Mouse (Mus musculus): ENCODE measurements around the gene Ola1. TPM values are rescaled to one million over a fixed set of nuclear protein-coding genes. Genes with fewer than 3 reads are reported as not detected.

The Ola1 gene
- total RNA-seq, 2 experiments from 2014 or later = 101 to 103 TPM

- DNase-seq (ENCODE audit: low spot score in 2 of 2) = no peak
- intact Hi-C loops (cut with DNase I) = loop anchor here (5.0 kb wide), 1 partner anchor 113 kb away; no protein-coding TSS in a partner anchor
These were observed 54.1 kb downstream of the Ola1 start for GRCm38 (mm10) chr2:73164666-73165065.

DNA sequence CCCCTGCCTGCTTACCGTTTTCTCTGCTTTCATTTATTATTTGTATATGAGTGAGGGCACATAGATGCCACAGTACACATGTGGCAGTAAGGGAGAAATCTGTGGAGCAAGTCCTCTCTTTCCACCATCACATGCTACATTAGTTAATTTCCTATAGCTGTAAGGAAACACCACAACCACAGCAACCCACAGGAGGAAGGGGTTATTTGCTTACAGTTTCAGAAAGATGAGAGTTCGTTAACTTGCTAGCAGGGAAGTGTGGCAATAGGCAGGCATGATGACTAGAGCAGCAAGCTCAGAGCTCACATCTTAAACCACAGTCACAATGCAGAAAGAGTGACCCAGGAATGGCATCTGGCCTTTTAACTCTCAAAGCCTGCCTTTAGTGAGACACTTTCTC is 58.0 kb downstream of the Ola1 start:
- intact Hi-C loops (cut with DNase I) = no loop called here
- DNase-seq (ENCODE audit: low spot score in 2 of 2) = no peak

DNA sequence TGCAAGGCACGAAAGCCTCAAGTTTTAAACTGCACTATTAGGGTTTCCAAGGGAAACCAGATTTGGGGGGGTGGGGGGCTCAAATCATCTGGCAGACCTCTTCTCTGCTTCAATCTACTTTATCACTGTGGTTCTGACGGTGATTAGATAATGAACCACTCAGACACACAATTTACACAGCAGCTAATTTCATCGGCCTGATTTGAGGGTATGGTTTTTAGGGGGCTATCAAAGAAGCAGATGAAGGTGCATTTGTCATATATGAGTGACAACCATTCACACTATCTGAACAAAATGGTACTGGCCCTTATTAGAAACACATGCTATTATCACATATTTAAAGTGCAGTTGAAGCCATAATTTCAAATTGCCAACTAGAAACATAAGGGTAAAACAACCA is 61.5 kb downstream of the Ola1 start:
- intact Hi-C loops (cut with DNase I) = no loop called here
- no peak for DNase-seq (ENCODE audit: low spot score in 2 of 2)

GRCm38 (mm10) chr2:73150526-73150925 is 68.2 kb downstream of the Ola1 start:
- intact Hi-C loops (cut with DNase I) = no loop called here
- DNase-seq (ENCODE audit: low spot score in 2 of 2) = peak in 1 of 2 experiments; percentile 19

- no peak for DNase-seq (ENCODE audit: low spot score in 2 of 2)
- intact Hi-C loops (cut with DNase I) = no loop called here
These were observed 72.6 kb downstream of the Ola1 start for GRCm38 (mm10) chr2:73146111-73146510.

GRCm38 (mm10) chr2:73143732-73144131 is 75.0 kb downstream of the Ola1 start:
- no peak for DNase-seq (ENCODE audit: low spot score in 2 of 2)
- intact Hi-C loops (cut with DNase I) = no loop called here

GRCm38 (mm10) chr2:73142832-73143470 is 75.8 kb downstream of the Ola1 start:
- no peak for DNase-seq (ENCODE audit: low spot score in 2 of 2)
- intact Hi-C loops (cut with DNase I) = no loop called here

- no peak for DNase-seq (ENCODE audit: low spot score in 2 of 2)
- intact Hi-C loops (cut with DNase I) = no loop called here
These were observed 85.8 kb downstream of the Ola1 start for GRCm38 (mm10) chr2:73132897-73133296.

- no peak for DNase-seq (ENCODE audit: low spot score in 2 of 2)
- intact Hi-C loops (cut with DNase I) = no loop called here
These were observed 91.0 kb downstream of the Ola1 start for GRCm38 (mm10) chr2:73127686-73128085.

GRCm38 (mm10) chr2:73118781-73119180 is 99.9 kb downstream of the Ola1 start:
- intact Hi-C loops (cut with DNase I) = no loop called here
- DNase-seq (ENCODE audit: low spot score in 2 of 2) = no peak

- DNase-seq (ENCODE audit: low spot score in 2 of 2) = no peak
These were observed 111.6 kb downstream of the Ola1 start for GRCm38 (mm10) chr2:73107089-73107488.

GRCm38 (mm10) chr2:73096491-73096890 is 122.2 kb downstream of the Ola1 start:
- intact Hi-C loops (cut with DNase I) = no loop called here
- no peak for DNase-seq (ENCODE audit: low spot score in 2 of 2)

More at GRCm38 (mm10) chr2:73107089-73107488, 111.6 kb downstream of the Ola1 start:
- intact Hi-C loops (cut with DNase I) = no loop called here

GRCm38 (mm10) chr2:73095300-73095699 is 123.4 kb downstream of the Ola1 start:
- DNase-seq (ENCODE audit: low spot score in 2 of 2) = no peak
- intact Hi-C loops (cut with DNase I) = no loop called here

DNA sequence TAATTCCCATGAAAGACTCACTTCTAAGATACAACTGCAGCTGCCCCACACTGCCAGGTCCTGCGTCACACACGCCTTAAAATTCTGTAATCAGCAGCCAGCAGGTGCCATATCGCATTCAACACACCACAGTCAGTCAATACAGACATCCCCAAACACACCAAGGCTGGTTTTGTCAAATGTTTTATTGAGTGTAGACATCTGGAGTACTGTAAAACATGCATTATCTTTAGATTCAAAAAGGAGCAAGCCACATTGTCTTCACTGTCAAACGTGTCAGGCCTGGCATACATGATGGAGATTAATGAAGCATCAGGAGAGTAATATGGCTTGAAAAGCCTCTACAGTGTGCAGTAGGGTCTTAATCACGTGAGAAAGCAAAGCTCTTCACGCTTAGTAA is 125.7 kb downstream of the Ola1 start:
- no peak for DNase-seq (ENCODE audit: low spot score in 2 of 2)
- intact Hi-C loops (cut with DNase I) = no loop called here

DNA sequence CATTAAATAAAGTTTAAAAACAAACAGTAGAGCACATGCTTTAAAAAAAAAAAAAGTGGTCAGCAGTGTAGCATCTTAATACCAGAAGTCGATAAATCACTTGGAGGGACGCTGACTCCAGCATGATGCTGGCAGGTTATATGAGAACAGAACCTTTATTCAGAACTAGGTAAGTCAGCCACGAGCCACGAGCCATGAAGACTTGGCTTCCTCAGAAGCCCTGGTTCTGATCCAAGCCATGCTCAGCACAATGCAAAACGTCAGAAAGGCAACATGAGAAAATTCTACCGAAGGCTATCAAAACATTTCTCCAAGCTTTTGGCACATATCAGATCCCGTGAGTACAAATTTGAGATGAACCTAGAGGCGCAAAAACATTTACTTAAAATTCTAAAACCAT is 127.4 kb downstream of the Ola1 start:
- intact Hi-C loops (cut with DNase I) = no loop called here
- DNase-seq (ENCODE audit: low spot score in 2 of 2) = no peak

GRCm38 (mm10) chr2:73087641-73088040 is 131.1 kb downstream of the Ola1 start:
- DNase-seq (ENCODE audit: low spot score in 2 of 2) = no peak
- intact Hi-C loops (cut with DNase I) = no loop called here

GRCm38 (mm10) chr2:73085669-73086304 is 132.9 kb downstream of the Ola1 start:
- intact Hi-C loops (cut with DNase I) = no loop called here
- peak; percentile 7 to 10 for DNase-seq (ENCODE audit: low spot score in 2 of 2)

DNA sequence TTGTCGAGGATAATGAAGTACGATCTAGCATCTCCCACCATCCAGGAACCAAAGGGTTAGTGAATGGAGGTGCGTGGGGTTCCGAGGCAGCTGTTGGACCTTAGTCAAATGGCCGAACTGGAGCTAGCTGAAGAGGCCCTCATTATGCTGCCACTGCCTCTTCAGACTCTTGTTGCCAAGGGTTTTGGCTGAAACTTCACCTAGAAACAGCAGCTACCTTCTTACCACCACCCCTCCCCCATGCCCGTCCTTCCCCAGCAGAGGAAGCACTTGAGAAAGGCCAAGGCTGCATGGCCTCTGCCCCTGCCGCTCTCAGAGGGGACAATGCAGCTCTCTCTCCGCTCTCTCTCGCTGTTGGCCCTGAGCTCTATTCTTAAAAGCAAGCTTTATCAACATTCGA is 136.2 kb downstream of the Ola1 start:
- no peak for DNase-seq (ENCODE audit: low spot score in 2 of 2)
- intact Hi-C loops (cut with DNase I) = no loop called here

DNA sequence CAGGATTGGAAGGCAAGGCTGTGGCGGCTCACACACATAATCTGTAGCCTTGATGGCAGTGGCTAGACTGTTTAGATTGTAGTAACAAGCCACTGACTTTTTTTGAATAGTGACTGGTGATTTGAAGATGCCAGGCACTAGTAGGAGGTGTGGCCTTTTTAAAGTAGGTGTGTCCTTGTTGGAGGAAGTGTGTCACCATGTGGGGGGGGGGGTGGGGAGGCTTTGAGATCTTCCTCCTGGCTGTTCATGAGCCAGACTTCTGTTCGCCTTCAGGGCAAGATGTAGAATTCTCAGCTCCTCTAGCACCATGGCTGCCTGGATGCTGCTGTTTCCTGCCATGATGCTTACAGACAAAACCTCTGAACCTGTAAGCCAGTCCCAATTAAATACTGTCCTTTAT is 136.9 kb downstream of the Ola1 start:
- DNase-seq (ENCODE audit: low spot score in 2 of 2) = no peak
- intact Hi-C loops (cut with DNase I) = no loop called here

- DNase-seq (ENCODE audit: low spot score in 2 of 2) = no peak
- intact Hi-C loops (cut with DNase I) = no loop called here
These were observed 138.6 kb downstream of the Ola1 start for GRCm38 (mm10) chr2:73080084-73080483.

DNA sequence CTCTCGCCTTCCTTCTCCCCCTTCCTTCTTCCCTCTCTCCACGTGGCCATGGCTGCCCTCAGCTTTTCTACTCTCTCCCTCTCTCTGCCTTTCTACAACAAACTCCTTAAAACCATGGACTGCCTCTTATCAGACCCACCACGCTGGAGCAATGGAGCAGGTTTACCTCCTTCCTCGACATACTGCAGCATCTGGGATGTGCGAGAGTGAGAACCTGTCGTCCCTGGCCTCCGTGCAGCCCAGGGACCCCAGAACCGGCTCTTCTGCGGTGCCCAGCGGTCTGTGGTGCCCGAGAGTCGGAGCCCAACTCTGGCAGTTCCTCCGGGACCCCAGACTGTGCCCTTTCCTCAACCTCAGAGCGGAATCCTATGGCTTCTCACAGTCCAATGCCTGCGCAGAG is 139.4 kb downstream of the Ola1 start:
- no peak for DNase-seq (ENCODE audit: low spot score in 2 of 2)
- intact Hi-C loops (cut with DNase I) = no loop called here
